Mouse (Mus musculus): ENCODE measurements at regions not wholly inside any gene's neighbourhood (a gene's known extent, or its start where the extent isn't known, plus 50 kb on each side); places are given as distances from the start of the nearest gene placed in this dataset.

DNA sequence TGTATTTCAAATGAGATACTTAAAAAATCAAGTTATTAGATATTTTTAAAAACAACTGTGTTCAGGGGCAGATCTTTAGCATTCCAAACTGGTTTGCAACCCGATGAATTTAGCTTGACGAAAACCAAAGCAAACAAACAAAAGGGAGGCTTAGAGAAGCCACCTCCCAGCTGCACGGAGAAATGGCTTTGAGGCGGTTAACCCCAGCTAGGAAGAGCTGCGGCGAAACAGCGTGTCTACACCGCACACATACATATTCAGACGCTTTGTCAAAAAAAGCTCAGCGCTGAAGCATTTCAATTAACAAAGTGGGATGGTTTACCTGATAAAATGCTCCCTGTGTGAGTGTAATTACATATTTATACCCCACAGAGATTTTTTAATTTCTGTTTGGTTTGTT lies 123.0 kb upstream of the Ap5m1 start:
- DNase-seq: no peak

DNA sequence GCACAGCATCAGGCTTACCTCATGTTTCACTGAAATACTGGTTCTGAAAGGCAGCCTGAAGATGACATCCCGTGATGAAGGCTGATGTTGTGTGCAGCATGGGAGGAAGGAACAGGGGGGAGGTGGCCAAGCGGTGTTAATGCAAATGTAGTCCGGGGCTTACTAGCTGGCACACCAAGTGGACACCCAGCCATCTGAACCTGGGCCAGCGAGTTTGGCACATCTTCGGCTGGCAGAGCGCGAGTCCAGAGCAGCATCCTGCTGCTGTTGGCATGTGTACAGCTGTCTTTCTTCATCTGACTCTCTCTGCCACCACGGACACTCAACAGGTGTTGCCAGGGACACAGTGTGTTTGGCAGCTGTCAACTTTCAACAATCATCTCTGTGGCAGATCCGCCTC lies 135.0 kb upstream of the Ap5m1 start:
- peak; percentile 39 to 55 for DNase-seq

DNA sequence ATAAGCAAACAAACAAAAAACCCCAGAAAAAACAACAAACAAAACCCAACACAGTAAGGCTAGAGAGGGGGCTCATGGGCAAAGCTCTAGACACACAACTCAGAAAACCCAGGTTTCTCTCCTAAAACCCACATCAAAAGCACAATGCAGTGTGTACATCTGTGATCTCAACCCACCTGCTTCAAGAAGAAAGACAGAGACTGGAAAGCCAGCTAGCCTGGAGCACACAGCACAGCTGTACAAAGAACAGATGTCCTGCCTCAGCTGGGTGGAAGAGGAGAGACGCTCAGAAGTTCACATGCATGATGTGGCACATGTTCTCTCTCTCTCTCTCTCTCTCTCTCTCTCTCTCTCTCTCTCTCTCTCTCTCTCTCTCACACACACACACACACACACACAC lies 140.0 kb upstream of the Ap5m1 start:
- no peak for DNase-seq

DNA sequence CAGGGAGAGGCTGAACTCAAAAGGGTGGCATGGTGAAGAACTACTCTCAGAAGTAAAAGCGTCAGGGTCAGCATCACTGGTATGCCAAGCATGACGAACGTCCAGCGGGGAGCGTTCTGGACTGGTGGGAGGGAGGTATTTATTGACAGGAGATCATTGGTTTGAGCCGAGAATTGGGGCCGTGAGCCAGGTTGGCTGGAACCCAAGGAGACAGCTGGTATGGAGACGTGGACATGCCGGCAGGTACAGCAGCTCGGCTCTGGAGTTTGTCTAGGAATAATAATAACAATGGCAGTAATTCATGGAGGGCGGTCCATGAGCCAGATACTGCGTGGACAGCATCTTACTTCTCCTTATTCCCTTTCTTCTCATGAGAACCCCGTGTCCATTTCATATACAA lies 156.5 kb upstream of the Ap5m1 start:
- peak; percentile 87 for DNase-seq

DNA sequence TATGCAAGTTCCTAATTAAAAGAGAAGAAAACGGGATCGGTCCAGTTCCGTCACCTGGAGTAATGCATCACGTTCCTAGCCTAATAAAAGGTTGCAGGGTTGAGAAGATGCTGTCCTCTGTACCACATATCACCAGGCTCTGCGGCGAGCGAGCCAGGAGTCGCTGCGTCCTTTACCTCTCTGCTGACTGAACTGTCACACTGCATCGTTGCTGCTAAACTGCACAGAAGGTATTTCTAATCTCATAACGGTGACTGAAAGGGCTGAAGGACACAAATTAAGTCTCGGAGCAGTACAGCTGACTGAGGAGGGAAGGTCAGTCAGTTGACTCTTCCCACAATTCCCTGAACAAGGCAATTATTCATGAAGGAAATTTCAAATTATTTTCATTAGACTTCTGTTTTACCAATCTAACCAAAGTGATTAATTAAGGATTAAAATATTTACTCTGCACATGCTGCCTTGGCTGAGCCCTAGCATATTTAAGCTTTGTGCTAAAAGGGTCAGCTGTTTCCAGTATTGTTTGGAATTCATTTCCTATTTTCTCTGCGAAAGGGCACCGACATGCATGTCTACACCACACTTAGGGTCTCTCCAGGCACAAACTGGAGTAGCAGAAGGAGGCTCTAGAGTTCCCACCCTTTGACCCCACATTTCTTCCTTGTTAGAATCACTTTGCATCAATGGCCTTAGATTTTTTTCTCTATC lies 157.8 kb upstream of the Ap5m1 start:
- DNase-seq: peak; percentile 74 to 76

DNA sequence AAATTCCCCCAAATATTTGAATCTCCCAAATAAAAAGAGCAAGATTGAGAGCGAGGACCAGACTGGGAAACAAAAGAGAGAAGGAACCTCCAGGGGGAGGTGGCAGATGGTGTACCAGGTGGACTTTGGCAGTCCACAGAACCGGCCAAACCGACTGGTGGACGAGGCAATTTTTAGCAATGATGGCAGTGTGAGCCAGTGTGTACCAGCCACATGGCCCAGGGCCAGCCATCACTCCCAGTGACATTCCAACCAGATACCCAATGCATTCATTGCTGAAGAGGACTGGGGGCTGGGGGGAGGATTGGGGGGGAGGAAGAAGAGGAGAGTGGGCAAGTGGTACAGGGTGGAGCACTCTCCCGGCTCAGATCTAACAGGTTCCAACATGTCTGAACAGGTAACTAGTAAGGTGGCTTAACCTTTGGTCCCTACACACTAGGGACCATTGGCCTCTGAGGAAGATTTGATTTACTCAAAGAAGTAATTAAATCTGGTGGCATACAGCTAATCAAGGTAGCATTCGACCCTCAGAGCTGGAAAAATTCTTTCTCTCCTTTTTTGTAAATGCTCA lies 158.4 kb upstream of the Ap5m1 start:
- peak; percentile 96 to 98 for DNase-seq

DNA sequence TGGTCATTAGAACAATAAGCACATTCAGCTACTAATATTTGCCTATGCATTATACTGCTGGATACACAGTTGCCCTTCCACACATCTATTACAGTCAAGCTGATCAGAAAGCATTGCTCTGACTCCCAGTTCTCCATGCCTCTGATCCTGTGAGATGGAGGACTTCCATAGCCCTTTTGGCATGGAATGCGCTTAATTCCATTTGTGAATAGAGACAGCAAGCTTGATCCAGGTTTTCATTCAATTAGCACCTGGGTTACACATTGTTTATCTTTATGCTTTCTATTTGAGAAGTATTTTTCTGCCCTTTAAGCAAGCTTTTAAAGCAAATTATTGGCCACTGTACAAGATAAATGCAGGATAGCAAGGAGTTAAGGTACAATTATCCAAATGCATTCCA lies 158.9 kb upstream of the Ap5m1 start:
- peak; percentile 22 to 33 for DNase-seq

DNA sequence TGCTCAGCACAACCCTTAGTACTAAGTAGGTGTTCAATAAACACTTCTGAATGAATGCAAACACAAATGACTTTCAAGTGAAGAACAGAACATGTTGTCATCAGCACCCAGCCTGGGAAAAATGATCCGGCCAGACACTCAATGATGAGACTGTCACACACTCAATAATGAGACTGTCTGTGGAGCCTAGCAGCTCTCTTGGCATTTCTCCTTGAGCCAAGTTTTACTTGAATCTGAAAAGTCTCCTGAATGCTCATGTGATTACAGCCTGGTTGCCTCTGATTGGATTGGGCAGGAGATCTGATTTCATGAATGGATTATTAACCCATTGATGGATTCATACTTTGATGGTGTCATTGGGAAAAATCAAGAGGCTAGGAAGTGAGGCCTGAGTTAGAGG lies 161.3 kb upstream of the Ap5m1 start:
- DNase-seq: no peak

DNA sequence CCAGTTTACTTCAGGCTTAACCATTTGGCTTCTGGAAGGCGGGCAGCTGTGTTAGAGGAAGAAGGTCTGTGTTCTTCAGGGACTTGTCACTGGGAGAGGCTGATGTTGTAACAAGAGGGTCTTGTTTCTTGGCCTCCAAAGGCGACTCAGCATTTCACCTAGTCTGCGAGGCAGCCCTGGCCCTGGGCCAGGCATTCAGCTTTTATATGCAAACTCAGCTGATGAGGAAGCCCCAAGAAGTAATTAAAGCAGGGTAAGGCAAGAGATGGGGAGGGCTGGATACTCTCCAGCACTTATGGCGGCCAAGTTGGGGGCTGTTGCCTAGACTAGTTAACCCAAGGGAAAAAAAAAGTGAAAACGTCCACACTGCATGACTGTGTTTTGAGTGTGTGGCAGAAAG lies 162.4 kb upstream of the Ap5m1 start:
- DNase-seq: peak; percentile 27 to 54

DNA sequence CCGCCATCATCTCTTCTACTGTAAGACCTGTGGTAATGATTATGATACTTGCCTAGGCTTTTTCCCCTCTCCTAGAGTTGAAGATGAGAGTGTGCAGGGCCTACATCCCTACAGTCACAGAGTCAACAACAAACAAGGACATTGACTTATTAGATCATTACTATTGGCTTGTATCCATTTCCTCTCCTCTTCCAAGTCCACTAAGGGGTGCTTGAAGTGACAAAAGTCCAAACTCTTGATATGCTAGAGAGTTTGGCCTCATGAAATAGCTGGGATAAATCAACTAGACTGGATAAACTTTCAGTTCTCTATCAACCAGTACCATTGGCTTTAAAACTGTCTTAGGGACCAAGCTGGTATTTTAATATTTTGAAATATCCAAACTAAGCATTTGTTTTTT lies 165.7 kb upstream of the Ap5m1 start:
- no peak for DNase-seq

DNA sequence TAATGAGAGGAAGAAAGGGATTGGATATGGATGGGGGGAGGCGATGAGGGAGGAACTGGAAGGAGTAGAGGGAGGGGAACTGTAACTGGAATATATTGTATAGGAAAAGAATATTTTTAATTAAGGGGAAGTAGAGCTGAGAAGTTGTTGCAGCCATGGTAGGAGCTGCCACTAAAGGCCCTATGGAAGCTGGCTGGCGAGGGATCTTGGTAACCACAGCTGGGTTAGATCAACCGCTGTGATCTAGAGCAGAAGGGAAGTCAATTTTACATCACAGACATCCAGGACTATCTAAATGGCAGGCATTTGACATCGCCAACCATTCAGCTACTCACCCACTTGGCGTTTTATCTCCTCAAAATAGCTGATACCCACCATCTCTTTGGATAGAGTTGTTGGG lies 168.8 kb upstream of the Ap5m1 start:
- no peak for DNase-seq

DNA sequence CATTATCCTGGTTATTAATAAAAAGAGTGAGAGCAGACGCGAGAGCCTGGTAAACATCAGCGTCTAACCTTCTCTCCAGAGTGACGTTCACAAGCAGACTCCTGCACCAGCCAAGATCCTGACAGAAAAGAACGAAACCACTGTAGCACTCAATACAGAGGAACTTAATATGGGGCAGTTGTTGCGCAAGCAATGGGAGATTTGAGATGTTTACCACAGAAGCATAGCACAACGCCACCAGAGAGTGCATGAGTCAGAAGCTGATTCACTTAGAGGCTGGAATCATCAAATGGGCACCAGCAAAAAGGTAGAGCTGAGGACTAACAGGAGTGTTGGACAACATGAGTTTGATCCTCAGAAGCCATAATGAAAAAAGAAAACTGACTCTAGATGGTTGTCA lies 169.7 kb upstream of the Ap5m1 start:
- no peak for DNase-seq

DNA sequence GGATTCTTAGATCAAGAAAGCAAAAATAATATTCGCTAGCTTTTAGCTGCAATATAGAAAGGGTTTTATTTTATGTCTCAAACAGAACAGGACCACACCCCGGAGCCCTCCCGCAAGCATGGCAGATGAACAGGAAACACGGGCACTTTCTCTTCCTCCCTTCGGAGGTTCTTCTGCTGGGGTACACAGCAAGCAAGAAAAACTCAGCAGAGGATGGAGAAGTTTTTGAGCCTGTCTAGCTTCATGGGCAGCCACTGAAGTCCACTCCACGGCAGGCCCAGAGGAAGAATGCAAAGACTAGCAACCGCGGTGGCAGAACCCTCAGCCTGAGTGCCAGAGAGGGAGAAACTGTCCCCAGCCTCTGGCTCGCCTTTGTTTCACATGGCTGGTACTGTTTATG lies 174.7 kb upstream of the Ap5m1 start:
- DNase-seq: peak; percentile 20 to 25

DNA sequence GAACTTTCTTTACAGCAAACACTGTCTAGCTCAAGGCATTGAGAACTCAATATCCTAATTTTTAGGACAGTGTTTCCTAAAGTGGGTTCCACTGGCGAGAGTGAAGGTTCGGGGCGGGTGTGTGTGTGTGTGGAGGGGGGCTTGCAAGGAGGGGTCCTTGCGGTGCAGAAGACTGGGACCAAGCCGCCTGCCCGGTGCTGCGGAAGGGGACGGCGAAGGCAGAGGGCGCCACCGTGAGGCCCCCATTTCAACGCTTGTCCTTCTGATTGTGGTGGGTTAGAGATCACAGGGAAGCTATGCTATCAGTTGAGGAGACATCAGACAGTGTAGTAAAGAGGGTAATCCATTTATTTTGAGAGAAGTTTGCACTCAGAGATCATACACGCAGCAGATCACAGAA lies 176.9 kb upstream of the Ap5m1 start:
- peak in 1 of 2 experiments; percentile 43 for DNase-seq

DNA sequence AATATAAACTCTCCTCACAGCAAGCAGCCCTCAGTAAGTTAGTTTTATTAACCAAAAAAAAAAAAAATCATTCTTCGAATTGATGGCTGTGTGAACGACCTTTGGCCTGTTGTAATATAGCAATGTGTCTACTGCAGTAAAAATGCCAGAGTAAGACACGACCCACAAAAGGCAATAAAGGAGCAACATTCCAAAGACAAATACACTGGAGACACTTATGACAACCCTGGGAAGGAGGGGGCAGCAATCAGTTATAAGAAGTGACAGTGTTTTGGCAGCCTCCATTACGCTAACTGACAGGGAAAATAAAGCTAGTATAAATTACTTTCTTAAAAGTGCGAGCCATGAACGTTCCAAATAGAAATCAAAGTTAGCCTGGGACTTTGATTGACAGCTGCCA lies 185.9 kb upstream of the Ap5m1 start:
- DNase-seq: no peak

DNA sequence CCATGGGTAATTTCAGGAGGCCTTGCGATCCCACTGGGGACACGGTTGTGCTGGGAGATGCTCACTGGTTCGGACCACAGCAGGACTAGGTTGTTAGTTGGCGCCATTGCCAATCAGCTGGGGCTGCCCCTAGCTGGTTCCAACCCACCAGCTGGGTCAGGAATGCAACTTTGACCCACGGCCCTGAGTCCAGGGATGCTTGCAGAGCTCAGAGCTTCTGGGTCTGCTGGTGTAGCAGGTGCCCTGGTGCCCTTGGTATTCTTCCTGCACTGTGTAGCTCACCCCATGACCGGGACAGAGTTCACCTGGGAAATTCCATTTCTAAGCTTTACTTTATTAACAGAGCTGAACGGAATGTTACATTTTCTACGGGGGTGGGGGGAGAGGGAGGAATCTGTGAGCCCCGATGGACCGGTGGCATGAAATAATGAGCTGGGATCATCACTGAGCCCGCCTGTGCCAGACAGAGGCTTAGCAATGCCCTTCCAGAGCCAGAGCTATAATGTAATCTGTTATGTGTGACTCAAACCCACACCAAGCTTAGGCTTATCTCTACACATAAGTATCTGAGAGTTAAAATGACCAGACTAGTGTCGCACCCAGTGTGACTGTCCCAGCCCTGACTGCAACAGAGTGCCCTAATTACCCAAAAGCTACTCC lies 187.8 kb upstream of the Ap5m1 start:
- DNase-seq: no peak

DNA sequence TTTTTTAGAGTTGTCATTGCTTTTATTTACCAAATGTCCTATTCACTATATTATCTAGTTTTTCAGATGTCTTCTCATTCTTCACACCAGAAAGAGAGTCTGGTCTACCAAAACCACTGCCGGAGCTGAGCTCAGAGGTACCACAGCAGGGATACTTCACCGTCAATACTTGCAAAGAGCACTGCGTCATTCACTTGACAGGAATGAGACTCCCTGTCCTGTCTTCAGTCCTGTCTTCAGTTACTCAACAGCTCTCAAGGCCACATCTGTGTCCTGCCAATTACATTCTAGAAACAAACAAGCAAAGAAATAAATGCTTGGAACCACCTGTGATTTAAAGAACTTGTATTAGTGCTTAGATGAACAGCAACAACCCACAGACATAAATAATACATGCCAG lies 194.6 kb upstream of the Ap5m1 start:
- no peak for DNase-seq

DNA sequence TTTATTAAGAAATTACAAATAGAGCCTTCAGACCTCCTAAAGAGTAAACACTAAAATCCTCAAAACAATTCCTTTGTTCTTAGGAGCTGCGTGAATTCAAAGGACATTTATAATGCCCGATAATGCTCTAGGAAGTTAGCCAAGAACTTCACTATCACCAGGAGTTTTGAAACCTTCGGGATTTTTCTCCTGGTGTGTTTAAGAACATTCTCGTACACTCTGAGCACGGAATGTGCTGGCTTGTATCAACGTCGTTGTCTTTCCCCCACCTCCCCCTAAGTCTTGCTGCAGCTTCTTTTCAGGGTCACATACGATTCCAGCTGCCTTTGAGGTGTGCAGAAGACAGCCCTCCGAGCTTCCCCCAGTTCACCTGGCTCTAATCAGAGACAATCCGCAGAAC lies 195.9 kb upstream of the Ap5m1 start:
- no peak for DNase-seq

DNA sequence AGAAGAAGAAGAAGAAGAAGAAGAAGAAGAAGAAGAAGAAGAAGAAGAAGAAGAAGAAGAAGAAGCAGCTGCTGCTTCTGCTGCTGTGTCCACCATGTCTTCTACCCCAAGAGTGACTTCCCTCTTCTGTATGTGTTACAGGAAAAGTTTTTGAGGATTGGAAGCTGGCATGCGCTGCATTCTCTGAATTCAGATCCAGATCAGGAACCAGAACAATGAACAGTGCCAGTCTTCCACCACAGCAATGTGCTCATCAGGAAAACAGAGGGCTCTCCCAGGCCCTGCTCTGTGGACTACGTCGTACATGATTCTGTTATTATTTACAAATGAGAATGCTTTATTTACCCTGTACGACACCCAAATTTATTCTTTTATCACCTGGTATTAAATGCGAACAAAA lies 181.8 kb upstream of the Otx2 start:
- no peak for DNase-seq

DNA sequence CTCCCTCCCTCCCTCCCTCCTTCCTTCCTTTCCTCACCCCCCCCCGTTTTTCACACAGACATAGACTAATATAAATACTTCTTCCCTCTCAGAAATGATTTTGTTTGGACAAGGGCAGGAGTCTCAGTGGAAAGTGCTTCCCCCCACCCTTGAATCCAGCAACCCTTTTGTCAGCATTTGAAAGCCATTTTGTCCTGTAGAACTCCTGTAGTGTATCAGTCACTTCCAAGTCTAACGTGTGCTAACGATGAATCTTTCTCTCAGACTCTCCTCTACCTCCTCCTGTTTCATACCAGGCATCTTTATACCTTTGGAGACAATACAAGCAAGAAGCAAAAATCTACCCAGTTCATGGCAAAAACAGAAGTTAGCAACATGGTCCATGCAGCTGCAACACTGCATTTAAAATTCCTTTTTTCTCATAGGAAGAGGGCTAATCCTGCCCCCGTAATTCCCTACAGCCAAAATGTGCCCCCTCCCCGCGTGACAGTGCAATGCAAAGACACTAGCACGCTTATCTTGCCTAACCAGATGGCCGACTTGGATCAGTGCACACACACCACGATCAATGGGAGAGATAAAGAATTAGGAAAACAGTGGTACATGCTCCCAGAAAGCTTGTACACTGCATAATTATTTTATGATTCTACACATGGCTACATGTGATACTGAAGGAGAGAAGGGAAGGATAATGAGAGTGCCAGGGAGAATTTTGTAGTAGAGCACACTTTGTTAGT lies 180.7 kb upstream of the Otx2 start:
- peak; percentile 27 to 37 for DNase-seq

DNA sequence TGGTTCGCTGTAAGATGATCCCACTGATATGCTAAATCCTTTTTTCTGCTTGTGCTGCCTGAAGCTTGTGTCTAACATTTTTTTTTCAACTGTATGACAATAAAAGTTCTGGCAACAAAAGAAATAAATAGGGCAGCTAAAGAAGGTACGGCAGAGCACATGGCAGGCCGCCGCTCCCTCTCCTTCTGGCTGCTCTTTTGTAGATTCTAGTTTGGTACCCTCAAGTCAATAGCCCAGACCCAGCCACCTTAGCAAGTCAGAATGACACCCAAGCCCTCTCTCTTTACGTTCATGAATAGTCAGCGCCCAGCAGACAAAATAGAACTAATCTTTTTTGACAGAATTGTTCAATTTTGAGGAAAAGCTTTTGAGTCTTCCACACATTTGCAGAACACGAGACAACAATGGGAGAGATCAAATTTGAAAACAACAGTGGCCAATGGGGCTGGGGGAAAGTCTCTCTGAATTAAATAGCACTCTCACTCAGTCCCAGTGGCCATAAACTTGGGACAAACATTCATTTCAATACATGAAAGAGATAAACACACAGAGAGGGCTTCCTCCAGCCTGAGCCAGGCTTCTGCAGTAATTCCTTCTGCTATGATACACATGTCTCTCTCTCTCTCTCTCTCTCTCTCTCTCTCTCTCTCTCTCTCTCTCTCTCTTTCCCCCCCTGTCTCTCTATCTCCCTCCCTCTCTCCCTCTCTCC lies 180.0 kb upstream of the Otx2 start:
- DNase-seq: no peak

DNA sequence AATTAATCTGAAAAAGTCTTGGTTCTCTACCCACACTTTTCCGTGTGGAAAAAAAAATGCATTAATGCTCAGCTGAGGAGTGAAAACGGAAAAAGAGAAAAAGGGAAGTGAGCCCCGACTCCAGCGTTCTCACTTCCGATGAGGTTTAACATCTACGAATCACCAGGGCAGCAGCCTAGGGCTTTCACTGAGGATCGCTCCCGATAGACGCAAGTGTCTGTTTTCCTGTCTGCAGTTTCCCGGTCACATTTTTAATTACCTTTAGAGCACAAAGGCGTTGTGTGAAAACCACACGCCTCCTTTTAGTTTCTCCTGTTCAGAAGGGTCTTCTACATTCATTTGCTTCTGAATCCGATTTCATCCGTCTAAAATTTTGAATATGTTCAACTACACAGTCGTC lies 179.2 kb upstream of the Otx2 start:
- no peak for DNase-seq

DNA sequence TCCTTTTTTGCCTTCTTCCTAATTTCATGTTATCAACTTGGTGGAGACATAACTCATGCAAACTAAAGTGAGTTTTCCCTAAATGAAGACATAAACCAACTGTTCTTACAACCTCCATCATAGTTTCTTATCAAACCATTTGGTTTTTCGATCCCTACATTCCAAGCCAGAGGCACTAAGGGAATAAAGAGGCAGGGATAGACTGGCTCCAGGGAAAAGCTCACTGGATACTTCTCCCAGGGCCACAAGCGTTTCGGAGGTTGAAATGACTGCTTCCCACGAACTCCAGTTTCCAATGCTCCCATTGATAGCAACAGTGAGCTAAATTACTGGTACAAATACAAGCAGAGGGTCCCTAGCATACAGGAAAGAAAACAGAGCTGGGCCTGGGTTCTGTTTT lies 178.4 kb upstream of the Otx2 start:
- no peak for DNase-seq
